Mouse (Mus musculus) urinary bladder, postnatal 25 days (tissue): ENCODE data around the gene Tex35.
A peak's percentile ranks its signal among the peaks of the same experiment; 100 is the strongest.

Experiments used
- DNase-seq: peaks from one replicate; pipeline ENCODE4 v3.0.0; 2022; ENCODE audit warnings: low spot score

Gene Tex35

DNA sequence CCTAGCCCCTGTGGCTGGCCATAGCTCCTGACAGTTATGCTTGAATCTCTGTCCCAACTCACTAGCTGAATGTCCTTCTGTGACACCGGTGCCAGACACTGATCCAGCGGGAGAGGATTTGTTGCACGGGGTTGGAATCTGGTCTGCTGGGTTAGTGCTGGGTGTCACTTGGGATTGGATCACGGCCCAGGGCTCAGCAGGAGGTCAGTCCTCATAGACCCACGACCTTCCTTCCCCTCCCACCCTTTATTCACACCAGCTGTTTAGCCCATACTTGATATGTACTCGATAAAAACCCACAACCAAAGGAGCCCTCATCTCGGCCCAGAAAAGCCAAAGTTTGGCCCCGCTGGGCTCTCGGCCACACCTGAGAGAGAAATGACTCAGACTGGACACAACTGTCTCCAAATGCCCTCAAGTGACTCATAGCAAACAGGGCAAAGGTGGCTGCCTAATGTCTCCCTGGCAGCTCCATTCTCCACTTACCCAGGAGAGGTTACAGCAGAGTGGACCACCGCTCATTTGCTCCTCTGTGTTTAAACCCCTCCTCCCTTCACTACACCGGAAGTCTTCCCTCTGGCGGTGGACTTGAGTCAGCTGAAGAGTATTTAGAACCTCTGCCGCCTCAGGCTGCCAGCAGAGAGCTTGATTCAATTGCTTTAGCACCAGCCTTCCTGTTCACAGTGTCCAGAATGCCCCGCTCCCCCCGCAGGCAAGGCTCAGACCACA lies 27.2 kb downstream of the Tex35 start:
- DNase-seq: peak; percentile 19

DNA sequence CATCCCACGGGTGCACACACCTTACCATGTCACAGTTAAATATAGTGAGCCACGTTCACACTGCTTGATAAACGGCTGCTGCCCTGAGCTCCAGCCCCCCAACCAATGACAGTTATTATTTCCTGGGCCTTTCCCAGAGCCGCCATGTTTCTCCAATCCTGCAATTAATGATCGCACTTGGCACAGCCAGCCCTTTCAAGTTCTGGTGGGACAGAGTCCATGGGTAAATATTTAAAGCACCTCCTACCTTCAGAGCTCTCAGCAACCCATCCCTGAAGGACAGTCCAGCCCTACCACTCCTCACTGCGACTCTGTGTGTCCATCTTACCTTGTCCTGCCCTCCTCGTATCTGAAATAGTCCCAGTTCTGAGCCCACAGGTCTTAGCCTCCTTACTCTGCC lies 28.4 kb downstream of the Tex35 start:
- no peak for DNase-seq

DNA sequence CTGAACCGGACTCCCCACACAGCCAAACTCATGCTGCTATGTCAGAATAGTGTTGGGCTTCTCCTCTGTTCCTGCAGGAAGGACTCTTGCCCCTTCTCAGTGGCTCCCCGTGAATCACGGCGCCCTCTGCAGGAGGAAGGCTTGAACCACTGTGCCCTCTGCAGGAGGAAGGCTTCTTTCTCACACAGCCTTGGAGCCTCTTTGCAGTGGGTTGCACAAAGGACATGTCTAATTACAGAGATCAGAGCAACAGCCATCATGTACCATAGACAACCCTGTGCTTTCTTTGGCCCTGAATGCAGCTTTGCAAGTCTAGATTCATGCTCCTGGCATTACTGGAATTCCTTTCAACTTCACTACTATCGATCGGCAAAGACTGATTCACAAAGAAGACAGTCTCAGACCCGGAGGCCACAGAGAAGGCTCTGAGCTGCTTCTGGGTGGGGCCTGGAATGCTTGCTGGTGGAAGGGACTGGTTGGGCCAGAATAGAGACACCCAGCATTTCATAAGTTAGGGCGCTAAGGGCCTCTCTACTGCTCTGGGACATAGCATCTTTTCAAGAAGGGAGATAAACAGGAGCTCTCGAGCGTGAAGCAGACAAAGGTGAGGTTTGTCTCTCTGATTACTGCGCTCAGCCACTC lies 29.0 kb downstream of the Tex35 start:
- DNase-seq: peak; percentile 31

DNA sequence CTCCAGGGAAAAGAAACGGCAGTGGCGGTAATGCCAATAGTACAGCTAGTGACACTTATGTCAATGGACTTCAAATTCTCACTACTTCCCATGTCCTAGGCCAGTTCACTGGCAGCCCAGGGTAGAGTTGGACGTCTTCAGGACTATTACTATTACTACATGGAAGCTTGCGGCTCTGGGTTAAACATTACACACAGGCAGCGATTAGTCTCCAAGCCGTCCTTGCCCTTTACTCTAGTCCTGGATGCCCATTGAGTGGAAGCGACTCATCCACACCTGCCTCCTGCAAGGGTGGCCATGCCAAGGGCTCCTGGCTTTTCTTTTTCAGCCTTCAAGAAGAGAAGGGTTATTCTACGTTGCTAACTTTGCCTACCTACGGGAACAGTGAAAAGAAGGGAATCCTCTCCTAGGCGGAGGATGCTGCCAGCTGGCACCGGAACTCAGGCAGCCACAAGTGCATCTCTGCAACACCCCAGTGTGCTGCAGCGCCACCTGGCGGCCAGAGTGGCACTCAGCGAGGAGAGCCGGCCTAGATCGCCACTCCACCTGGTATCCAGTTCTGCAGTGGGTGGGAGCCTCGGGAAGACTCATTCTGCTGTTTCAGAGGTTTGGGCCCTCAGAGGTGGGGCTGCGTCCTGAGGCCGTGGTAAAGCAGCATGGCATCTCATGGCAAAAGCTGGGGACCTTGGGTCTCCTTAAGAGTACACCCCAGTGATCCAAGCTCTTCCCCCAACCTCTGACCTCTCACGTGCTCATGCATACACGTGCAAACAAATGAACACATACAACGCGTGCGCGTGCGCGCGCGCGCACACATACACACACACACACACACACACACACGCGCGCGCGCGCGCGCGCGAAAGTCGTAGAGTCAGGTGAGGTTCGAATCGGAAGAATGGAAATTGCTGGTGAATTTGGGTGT lies 31.4 kb downstream of the Tex35 start:
- peak; percentile 91 for DNase-seq

DNA sequence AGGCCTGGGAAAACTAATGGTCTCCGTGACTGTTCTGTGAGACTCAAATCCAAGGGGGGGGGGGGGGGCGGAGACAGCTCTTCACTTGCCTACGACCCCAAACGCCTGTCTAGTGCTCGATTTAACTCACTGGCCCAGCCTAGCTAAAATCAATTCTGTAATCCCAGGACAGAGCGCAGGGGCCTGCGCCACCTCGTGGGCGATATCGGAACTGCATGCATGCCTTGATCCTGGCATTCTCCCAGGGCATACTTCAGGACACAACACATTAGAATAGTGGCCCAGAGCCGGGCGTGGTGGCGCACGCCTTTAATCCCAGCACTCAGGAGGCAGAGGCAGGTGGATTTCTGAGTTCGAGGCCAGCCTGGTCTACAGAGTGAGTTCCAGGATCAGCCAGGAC lies 32.2 kb downstream of the Tex35 start:
- DNase-seq: peak; percentile 86

DNA sequence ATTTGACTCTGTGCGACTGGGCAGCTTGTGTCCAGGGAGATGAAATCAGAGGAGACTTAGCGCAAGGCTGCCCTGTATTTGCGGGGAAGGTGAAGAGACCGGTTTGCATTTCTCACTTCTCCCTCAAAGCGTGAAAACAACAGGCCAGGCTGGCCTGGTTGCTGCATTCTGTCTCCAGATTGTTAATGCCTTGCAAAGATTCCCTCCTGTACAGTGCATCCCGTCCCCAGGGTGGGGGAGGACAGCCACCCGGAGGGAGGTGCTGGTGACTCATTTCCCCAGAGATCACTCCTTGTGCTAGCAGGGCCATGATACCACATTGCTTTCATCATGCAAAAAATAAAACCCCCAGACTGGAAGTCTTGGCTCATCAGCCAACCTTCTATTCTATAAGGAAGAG lies 33.5 kb downstream of the Tex35 start:
- peak; percentile 35 for DNase-seq

DNA sequence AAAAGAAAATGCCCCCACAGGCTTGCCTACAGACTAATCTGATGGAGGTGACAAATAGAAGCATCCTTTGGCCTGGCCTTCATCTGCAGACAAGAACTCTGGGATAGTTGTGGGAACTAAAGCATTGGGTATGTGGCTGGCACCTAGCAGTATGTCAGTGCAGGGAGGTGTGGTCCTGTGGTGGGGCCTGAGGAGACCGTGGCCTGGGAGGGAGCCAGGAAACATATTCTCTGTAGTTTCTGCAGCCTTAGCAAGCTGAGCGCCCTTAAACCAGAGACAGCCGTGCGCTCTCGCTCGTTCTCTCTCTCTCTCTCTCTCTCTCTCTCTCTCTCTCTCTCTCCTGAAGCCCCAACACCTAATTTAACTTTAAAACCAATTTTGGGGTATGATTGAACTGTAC lies 34.1 kb downstream of the Tex35 start:
- DNase-seq: no peak

DNA sequence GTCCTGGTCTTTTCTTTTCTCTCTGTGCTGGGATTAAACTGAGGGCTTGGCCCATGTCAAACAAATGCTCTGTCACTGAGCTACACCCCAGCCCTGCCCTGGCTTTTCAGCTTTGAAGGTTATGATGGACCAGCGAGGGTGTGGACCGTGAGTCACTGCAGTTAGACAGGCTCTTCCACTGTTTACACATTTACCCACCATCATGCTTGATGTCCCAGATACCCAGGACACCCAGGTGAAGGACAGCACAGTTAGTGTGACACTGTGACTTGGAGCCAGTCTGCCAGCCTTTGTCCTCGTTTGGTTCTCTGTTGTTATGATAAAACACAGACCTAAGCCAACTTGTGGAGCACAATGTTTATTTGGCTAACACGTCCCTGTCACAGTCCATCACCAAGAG lies 34.9 kb downstream of the Tex35 start:
- peak; percentile 15 for DNase-seq

DNA sequence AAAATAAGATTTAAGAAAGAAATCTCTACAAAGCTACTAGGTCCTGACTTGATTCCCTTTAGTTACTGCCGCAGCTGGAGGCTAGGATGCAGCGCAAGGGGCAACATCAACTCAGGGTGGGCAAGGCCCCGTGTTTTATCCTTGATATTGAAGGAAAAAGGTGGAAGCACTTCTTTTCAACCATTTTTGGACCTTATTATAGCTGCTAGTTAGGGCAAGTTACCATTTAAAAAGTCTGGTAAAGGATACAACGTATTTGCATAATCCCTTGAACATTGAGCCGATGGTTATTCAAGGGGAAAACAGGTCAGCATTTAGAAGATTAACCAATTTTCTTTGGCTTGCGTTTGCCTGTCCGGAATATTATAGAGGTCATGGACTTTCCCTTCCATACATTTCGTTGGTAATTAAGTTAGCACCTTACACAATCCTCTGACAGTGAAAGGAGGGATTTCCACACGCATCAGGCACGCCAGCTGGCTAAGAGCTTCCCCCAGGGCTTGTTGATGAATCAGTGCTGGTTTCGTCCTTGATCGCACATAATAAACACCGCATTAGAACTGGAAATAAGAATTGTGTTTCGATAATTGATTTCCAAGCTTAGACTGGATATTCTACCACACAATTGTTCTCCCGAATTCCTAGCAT lies 39.2 kb downstream of the Tex35 start:
- no peak for DNase-seq

DNA sequence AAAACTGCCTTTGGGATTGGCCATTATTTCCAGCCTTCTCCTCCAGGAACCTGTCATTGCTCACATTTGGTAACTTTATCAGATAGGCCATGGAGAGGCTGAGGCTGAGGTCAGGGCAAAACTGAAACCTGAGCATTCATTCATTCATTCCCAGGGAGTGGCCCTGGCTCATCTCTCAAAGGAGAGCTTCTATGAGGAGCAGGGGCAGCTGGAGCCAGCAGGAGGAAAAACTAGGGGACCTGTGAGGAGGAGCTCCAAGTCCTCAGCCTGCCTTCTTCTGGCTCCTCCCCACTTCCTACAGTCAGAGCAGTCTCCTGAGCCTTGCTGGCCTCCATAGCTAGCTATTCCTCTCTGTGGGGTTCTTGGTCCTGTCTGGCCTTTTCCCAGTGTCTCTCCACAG lies 40.2 kb downstream of the Tex35 start:
- no peak for DNase-seq

DNA sequence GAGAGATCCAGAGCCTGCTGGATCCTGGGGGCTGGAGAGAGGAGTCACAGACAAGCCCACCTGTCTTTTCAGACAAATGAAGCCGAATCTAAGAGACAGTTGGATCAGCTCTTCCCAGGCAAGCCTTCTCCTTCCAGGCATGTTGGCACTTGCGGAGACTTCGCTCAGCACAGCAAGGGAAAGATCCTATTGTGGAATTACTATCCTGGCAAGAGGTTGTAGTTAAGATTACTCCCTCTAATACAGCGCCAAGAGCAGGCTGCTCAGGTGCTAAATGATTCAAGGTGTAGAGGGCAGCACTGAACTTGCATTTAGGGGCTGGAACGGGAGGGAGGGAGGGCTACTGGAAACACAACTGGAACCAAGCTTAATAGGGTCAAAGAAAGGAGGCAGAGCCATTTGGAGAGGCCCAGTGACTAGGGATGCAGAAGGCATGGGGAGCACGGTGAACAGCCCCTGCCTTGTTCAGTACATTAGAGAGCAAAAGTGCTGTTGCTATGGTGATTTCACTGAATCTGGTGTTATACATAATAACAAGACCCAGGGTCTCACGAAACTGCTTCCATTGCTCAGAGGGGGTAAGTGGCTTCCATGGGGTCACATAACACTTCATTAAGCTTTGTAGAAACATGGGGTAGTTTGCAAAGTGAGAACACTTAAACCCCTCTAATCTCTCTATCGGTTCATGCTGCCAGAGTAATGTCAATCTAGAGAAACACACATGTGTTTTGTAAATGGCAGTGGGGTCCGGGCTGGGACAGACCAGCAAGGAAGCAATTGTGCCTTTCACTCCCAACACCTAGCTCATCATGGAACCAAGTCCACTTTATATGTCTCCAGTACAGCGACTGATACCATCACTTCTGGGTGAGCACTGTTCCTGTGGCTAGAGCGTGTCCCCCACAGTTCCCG lies 42.4 kb downstream of the Tex35 start:
- no peak for DNase-seq

DNA sequence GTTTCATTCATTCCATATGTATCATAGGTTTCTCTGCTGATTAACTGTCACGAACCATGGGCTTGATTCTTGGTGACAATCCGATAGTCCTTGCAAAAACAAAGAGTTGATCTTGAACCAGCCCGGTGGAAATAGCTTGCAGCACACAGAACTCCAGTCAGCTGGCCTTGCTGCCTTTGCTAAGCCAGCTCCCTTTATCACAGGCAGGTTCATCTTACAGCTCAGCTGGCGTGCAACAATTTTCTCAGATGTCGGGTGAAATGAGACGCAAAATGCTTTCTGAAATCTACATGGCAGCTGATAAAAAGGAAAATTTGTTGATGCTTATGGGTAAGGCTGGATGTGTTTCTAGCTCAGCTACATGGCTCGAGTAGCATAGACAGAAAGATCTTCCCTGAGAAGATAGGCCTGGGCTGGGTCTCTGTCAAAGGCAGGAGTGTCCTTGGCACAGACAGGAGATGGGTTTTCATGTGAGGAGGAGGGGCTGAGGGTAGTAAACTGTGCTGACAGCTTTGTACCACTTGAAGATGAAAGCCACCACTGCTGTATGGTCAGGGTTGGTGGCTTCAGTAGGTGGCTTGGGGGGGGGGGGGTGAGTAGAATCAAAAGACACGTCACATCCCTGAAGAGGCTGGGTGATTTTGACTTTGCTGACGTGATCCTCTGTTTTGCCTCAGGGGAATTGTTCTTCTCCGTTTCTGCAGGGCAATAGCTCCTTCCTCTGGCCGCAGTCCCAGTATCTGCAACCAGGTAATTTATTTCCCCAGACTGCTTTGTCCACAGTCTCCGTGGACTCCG lies 45.0 kb downstream of the Tex35 start:
- DNase-seq: no peak

DNA sequence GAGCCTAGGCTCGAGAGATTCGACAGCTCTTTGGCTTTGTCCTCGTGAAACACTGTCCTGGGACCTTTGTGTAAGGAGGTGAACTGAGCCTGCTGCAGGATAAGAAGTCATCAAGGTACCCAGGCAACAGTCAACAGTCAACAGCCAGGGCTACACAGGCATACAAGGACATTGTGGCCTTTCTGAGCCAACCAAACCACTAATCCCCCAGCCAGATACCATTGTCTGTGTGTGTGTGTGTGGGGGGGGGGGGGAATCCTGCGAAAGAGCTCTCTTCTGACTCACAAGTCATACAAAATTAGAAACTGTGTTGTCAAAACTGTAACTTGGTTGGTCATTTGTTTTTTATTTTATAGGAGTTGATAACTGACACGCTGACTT lies 46.0 kb downstream of the Tex35 start:
- DNase-seq: no peak

DNA sequence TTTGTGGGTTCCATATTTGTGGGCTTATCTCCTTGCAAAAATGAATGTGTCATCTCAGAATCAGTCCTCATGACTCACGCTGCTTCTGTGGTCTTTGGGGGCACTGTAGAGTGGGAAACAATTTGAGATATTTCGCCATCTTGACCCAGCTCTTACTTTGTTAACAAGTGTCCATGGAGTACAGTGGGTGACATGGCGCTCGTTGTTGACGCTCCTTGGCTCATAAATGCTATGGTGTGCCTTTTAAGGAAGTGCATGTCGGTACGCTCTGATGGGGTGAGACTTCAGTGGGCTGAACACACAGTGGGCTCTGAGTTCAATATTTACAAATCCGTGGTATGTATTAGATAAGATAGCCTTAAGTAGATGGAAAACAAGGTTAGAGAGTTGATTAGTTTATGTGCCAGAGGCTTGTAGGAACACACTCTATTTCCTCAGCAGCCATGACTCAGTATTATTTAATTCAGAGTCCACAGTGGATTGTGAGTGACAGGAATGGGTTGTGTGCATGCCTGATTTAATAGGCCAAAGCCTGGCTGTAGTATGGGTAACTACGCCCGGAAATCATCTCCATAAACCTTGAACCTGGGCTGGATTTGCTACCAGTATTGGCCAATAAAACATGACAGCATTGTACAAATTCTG lies 46.6 kb downstream of the Tex35 start:
- no peak for DNase-seq

DNA sequence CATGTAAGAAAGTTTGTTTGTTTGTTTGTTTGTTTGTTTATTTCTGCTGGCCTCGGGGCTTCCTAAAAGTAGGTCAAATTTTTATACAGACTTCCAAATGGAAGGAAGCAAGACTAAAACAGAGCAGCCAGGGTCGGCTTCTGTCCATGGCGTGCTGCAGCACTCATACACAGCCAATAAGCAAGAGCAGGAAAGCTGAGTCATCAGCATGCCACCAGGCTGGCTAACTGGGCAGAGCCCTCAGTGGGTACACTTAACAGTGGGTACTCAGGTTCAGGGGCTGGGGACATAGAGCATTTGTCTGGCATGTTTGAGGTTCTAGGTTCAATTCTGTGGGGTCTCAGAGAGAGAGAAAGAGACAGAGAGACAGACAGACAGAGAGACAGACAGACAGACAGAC lies 47.3 kb downstream of the Tex35 start:
- no peak for DNase-seq

DNA sequence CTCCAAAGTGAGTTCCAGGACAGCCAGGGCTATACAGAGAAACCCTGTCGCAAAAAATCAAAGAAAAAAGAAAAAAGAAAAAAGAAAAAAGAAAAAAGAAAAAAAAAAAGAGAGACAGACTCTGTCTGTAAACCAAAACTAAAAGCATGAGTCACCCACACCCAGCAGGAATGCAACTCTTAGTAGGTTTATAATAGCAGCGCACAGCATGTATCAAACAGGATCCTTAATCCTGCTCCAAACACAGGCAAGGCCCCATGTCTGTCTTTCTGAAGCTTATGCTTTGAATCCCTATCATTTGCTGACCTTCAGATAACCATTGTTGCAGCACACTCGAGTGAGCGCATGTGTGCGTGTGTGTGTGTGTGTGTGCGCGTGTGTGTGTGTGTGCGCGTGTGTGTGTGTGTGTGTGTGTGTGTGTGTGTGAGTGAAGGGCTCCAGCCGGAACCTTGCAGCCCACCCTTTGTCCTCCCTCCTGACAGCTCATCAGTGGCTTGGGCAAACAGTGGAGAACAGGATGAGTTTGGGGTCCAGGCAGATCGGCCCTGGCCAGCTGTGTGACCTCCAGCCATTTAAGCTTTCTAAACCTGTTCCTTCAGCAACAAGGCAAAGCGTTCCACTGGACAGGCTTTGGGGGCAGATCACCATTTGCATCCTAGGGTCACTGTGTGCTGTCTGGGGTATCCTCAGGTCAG lies 47.9 kb downstream of the Tex35 start:
- DNase-seq: no peak

DNA sequence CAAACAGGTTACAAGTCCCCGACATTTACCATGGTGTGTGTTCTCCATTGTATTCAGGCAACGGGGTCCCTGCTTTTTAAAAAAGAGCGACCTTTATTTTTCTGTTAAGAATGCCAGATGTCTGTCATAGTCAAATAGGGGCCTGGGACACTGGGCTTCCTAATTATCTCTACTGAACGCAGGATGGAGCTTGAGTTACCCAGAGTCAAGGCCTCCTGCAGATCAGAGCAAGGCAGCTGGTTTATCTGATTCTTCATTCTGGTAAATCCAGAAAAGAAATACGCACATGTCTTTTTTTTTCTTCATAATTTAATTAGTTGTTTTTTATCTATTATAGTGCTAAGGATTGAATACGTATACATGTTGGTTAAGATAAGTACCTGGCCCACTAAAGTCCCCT lies 52.6 kb downstream of the Tex35 start:
- DNase-seq: no peak

DNA sequence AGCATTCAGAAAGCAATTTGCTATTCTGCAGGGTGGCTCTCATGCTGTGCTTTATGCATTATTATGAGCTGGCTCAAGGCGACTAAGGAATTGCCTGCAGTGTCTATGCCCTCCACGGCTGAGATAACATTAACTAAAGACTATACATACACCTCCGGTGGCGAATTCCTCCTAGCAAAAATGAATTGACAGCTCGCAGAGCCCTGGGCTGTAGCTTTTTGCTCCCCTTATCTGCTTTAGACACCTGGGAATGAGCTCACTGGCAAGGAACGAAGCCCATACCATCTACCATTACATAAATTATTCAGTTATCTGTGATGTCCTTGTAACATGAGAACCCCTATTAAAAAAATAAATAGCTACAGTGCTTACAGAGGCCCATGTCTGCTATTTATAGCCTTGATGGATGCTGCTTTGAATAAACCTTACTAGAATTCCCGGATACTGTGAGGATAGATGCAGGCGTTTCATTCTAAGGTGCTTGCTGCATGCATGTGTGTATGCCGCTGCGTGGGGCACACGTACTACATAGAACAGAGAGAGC lies 53.1 kb downstream of the Tex35 start:
- no peak for DNase-seq

DNA sequence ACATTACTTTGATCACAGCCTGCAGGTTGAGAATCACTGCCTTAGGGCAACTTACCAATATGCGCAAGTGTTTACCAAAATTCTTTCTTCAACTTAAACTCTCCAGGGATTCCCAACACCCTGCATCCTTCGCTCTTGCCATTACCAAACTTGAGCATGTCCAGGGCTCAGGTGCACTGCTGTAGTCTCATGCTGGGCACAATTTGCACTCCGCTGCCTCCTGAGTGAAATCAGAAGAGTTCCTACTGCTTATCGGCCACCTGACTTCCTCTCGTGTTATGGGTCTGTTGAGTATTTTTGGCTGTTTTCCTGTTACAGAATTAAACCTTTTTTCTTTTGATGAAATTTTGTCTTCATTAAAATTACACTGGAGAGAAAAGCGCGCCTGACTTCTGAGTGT lies 53.8 kb downstream of the Tex35 start:
- DNase-seq: no peak
